Mouse (Mus musculus) embryonic facial prominence, embryonic 12.5 days (tissue): ENCODE results near the gene Fubp1. TPM values are rescaled to one million over a fixed set of nuclear protein-coding genes. Genes with fewer than 3 reads are reported as not detected.

Experiments used
- ATAC-seq: fragments of 200-750 bp; cut with Nextera tagmentation; 2 replicates; pipeline ENCODE4 v1.8.0; 2017; ENCODE audit not compliant: insufficient number of reproducible peaks, insufficient read depth, low FRiP score, low TSS enrichment
- H3K27ac ChIP-seq: fragments of 300-500 bp; sonication (generic); 2 replicates; pipeline ENCODE4 v1.5.1; 2016; ENCODE audit warnings: mild to moderate bottlenecking
- H3K27me3 ChIP-seq: fragments of 300-500 bp; sonication (generic); 2 replicates; pipeline ENCODE4 v1.6.1; 2016; ENCODE audit warnings: mild to moderate bottlenecking, moderate library complexity
- H3K36me3 ChIP-seq: fragments of 300-500 bp; sonication (generic); 2 replicates; pipeline ENCODE4 v1.6.1; 2016; ENCODE audit warnings: mild to moderate bottlenecking
- H3K4me1 ChIP-seq: fragments of 300-500 bp; sonication (generic); 2 replicates; pipeline ENCODE4 v1.6.1; 2016
- H3K4me2 ChIP-seq: fragments of 300-500 bp; sonication (generic); replicated peaks from 2 replicates; pipeline ENCODE4 v1.6.1; 2016; ENCODE audit warnings: mild to moderate bottlenecking, moderate library complexity
- H3K4me3 ChIP-seq: fragments of 300-500 bp; sonication (generic); 2 replicates; pipeline ENCODE4 v1.5.1; 2016; ENCODE audit warnings: mild to moderate bottlenecking
- H3K9ac ChIP-seq: fragments of 300-500 bp; sonication (generic); 2 replicates; pipeline ENCODE4 v1.6.1; 2016; ENCODE audit warnings: mild to moderate bottlenecking, moderate library complexity
- H3K9me3 ChIP-seq: fragments of 300-500 bp; sonication (generic); 2 replicates; pipeline ENCODE4 v1.6.1; 2016; ENCODE audit warnings: mild to moderate bottlenecking, moderate library complexity
- WGBS: fragments of 180-500 bp; shearing (Covaris S2); methylation state at CpG from one replicate; pipeline ENCODE4 v1.1.7; 2016; 5-methylcytosine and 5-hydroxymethylcytosine counted together
- polyA plus RNA-seq: library from polyadenylated mRNA; unstranded; fragments of >200 nt; fragmentation: Nextera tagmentation; extraction: Ambion mirVana; gene quantifications from 2 replicates; pipeline ENCODE4 v1.2.1, GENCODE M21; 2016

The Fubp1 gene
- polyA plus RNA-seq, result 367 and 370 TPM in 2 replicates

DNA sequence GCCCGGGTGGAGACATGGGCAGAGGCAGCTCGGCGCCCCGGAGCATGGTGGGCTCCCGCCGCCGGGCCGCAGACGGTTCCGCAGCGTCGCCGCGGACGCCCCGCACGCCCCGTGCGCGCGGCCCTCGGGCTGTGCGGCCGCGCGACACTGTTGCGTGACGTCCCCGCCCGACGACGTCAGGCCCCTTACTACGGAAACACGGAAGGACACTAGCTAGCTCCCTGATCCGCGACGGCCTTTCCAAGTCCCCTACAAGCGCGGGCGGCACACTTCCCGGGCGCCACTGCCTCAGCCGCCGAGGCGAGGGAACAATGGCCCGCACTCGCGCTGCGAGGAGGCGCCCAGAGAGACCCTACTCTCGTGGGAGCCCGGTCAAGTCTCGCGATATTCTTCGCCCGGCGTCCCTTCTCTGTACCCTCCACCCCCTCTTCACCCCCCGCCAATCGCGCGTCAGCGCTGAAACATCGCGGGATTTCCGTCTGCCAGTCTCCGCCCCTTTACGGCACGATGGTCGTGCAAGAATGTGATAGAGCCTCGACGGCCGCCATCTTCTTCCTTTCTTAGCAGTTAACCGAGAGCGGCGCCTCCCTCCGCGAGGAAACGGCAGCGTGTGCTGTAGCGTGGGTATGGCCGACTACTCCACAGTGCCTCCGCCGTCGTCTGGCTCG is at the start of gene Fubp1, which contains the start of gene Dnajb4:
TSS of gene Fubp1 (plus strand) at position 456 of the 668 bp plus-strand sequence.
TSS of gene Dnajb4 (minus strand) at position 336 of the 668 bp plus-strand sequence.
- under 1% methylated on average over 85 of the region's 85 CpGs for WGBS
- peak within 1 kb of the TSS; percentile 100 for H3K9ac ChIP-seq
- peak within 1 kb of the TSS; percentile 99 for H3K4me3 ChIP-seq
- peak within 1 kb of the TSS; percentile 99 for H3K27ac ChIP-seq
- H3K27me3 ChIP-seq, result no peaks in the 10 kb centered on the region
- ATAC-seq, result peak; percentile 94
- H3K36me3 ChIP-seq, result no peaks in the 10 kb centered on the region
- peak within 1 kb of the TSS; percentile 96 for H3K4me2 ChIP-seq
- no peaks in the 10 kb centered on the region for H3K9me3 ChIP-seq
- H3K4me1 ChIP-seq, result peaks cover 19% of the 10 kb centered on the region

- Histone ChIP-seq H3K4me3 (no peak overlapping the region), H3K9me3 (no peaks in the 10 kb centered on the region), H3K9ac (no peak overlapping the region), H3K4me1 (peaks cover 4% of the 10 kb centered on the region), H3K27ac (no peak overlapping the region), H3K4me2 (no peak overlapping the region), H3K27me3 (peaks cover 3% of the 10 kb centered on the region), H3K36me3 (no peaks in the 10 kb centered on the region)
- no peak for ATAC-seq
- WGBS, result 65% methylated on average over 4 of the region's 4 CpGs
These were observed 49.6 kb upstream of the Fubp1 start for GRCm38 (mm10) chr3:152160607-152161006.

DNA sequence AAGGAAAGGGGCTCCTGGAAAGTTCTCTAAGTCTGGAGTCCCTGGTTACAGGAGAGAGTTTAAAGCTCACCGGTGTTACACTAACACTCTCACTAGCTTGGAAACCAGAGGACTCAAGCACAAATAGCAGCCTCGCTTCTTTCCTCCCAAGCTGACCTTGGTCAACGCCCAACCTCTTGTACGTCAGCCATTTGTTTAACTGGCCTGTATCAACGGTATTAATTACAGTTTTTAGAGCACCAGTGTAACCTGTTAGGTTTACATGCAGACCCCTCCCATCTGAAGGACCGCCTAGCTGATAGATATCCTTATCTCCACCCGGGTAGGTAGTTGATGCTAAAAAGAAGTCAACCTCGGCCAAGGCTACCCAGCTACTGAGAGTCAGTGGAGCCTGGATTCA is 46.9 kb upstream of the Fubp1 start:
- Histone ChIP-seq H3K9me3 (no peaks in the 10 kb centered on the region), H3K9ac (no peak overlapping the region), H3K27ac (no peak overlapping the region), H3K4me3 (no peak overlapping the region), H3K27me3 (peaks cover 10% of the 10 kb centered on the region), H3K4me1 (peaks cover 18% of the 10 kb centered on the region), H3K36me3 (no peaks in the 10 kb centered on the region), H3K4me2 (no peak overlapping the region)
- no peak for ATAC-seq
- WGBS, result 85% methylated on average over 8 of the region's 8 CpGs

DNA sequence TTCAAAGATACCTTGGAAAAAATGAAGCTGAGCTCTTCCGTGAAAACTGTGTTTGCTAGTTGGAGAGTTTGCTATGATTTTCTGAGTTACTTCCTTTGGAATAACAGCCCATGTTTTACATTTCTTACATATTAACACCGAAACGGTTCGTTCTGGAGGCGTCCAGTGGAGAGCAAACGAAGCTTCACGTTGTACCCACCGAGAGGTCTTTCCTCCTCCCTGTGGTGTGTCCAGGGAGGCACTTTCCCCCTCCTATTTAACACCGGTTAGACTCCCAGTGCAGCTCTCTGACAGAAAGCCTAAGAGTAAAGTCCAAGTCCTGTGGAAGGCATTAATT is 45.2 kb upstream of the Fubp1 start:
- Histone ChIP-seq H3K4me2 (peak overlapping the region; percentile 99), H3K27me3 (peaks cover 10% of the 10 kb centered on the region), H3K4me3 (peak overlapping the region; percentile 52; the same call in 1 of the 2 replicates), H3K9ac (no peak overlapping the region), H3K36me3 (no peaks in the 10 kb centered on the region), H3K4me1 (peaks cover 18% of the 10 kb centered on the region), H3K27ac (no peak overlapping the region), H3K9me3 (no peaks in the 10 kb centered on the region)
- 25% methylated on average over 9 of the region's 9 CpGs for WGBS
- ATAC-seq, result peak; percentile 10; the same call in 1 of the 2 replicates

DNA sequence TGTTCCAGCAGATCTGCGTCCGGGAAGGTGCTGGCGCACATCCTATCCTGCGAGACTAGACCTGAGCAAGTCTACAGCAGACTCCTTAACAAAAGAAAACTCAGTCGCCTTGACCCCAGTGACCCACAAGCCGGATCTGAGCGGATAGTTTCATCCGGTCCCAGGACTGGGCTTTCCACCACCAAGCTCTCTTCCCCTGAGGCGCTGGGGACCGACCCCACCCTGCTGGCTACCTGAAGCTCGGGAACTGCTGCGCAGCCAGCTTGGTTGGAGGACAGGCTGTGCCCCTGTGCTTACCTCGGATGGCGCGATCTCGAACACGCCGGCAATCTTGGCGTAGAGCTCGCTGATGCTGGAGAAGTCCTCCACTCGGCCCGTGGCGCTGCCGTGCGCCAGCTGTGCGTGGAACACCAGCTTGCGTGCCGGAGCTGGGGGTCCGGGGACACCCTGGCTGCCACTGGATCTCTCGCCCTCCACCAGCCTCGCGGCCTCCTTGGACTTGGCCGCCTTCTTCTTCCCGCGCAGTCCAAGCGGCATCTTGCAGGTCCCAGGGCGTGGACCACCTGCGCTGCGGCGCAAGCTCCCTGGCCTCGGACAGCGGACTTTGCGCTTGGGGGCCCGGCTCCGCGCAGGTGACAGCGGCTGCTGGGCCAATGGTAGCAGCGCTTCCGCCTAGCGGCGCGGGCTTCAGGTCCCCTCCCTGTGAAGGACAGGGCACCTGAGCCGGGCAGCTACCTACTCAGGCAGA is 44.7 kb upstream of the Fubp1 start:
- H3K4me1 ChIP-seq, result peaks cover 18% of the 10 kb centered on the region
- H3K9ac ChIP-seq, result peak overlapping the region; percentile 60
- H3K4me3 ChIP-seq, result peak overlapping the region; percentile 52
- under 1% methylated on average over 53 of the region's 53 CpGs for WGBS
- H3K27me3 ChIP-seq, result peaks cover 10% of the 10 kb centered on the region
- H3K9me3 ChIP-seq, result no peaks in the 10 kb centered on the region
- H3K27ac ChIP-seq, result no peak overlapping the region
- peak overlapping the region; percentile 99 for H3K4me2 ChIP-seq
- no peaks in the 10 kb centered on the region for H3K36me3 ChIP-seq
- peak; percentile 41; the same call in 1 of the 2 replicates for ATAC-seq

- H3K4me3 ChIP-seq, result peak within 1 kb of the TSS; percentile 52
- peaks cover 10% of the 10 kb centered on the region for H3K27me3 ChIP-seq
- peak within 1 kb of the TSS; percentile 60 for H3K9ac ChIP-seq
- peaks cover 18% of the 10 kb centered on the region for H3K4me1 ChIP-seq
- no peaks in the 10 kb centered on the region for H3K9me3 ChIP-seq
- peak within 1 kb of the TSS; percentile 99 for H3K4me2 ChIP-seq
- peak; percentile 28; the same call in 1 of the 2 replicates for ATAC-seq
- 6% methylated on average over 10 of the region's 10 CpGs for WGBS
- no peaks in the 10 kb centered on the region for H3K36me3 ChIP-seq
- H3K27ac ChIP-seq, result no peak within 1 kb of the TSS
These were observed 44.2 kb upstream of the Fubp1 start, which contains the start of gene Gipc2 for GRCm38 (mm10) chr3:152166099-152166423. Gene Gipc2 (minus strand): TSS chr3:152166230.

DNA sequence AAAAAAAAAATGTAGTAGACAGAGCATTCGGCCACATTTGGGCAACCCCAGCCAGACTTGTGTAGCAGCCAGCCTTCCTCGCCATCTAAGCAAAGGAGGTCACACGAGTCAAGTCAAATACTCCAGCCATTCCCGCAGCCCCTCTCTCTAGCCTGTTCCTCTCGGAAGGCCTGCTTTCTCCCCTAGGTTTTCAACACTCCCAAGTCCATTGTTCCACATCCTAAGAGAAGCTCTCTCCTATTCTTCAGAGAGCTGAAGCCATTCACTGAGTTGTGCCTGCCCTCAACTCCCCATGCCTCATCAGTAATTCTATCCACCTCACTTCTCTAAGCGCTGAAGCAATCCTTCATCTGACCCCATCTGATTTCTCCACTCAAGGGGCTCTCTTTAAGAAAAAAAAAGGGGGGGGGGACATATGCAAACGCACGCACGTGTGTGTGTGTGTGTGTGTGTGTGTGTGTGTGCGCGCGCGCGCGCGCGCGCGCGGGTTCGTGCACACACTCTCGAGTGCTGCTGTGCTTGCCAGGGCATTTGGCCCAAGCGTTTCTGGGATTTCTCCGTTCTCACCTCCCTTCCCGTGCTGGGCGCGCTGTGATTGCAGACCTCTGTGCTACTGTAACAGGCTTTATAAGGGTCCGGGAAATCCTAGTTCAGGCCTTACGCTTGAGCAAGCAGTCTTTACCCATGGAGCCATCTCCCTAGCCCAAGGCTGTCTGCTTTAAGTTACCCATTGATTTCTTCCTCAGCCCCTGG is 43.3 kb upstream of the Fubp1 start:
- H3K9ac ChIP-seq, result no peak overlapping the region
- no peaks in the 10 kb centered on the region for H3K9me3 ChIP-seq
- peak overlapping the region; percentile 52 for H3K4me3 ChIP-seq
- H3K4me2 ChIP-seq, result peak overlapping the region; percentile 99
- ATAC-seq, result no peak
- no peak overlapping the region for H3K27ac ChIP-seq
- H3K4me1 ChIP-seq, result peaks cover 18% of the 10 kb centered on the region
- peaks cover 10% of the 10 kb centered on the region for H3K27me3 ChIP-seq
- 7% methylated on average over 29 of the region's 29 CpGs for WGBS
- no peaks in the 10 kb centered on the region for H3K36me3 ChIP-seq

GRCm38 (mm10) chr3:152168007-152168406 is 42.2 kb upstream of the Fubp1 start:
- H3K4me1 ChIP-seq, result peaks cover 18% of the 10 kb centered on the region
- no peak overlapping the region for H3K27ac ChIP-seq
- no peaks in the 10 kb centered on the region for H3K9me3 ChIP-seq
- no peak overlapping the region for H3K9ac ChIP-seq
- H3K4me2 ChIP-seq, result no peak overlapping the region
- H3K36me3 ChIP-seq, result no peaks in the 10 kb centered on the region
- H3K27me3 ChIP-seq, result peaks cover 10% of the 10 kb centered on the region
- H3K4me3 ChIP-seq, result no peak overlapping the region
- WGBS, result 91% methylated on average over 10 of the region's 10 CpGs
- no peak for ATAC-seq

GRCm38 (mm10) chr3:152170407-152170806 is 39.8 kb upstream of the Fubp1 start:
- peaks cover 16% of the 10 kb centered on the region for H3K4me1 ChIP-seq
- no peak overlapping the region for H3K4me3 ChIP-seq

GRCm38 (mm10) chr3:152171236-152171635 is 39.0 kb upstream of the Fubp1 start:
- no peaks in the 10 kb centered on the region for H3K36me3 ChIP-seq
- peaks cover 8% of the 10 kb centered on the region for H3K4me1 ChIP-seq
- no peak for ATAC-seq
- H3K4me2 ChIP-seq, result no peak overlapping the region
- H3K4me3 ChIP-seq, result no peak overlapping the region
- no peak overlapping the region for H3K27ac ChIP-seq
- H3K9ac ChIP-seq, result no peak overlapping the region
- 85% methylated on average over 2 of the region's 2 CpGs for WGBS
- no peaks in the 10 kb centered on the region for H3K9me3 ChIP-seq
- H3K27me3 ChIP-seq, result 0 out of 2 replicates have a peak, but pooled peaks cover under 1% of the 10 kb centered on the region

More at GRCm38 (mm10) chr3:152170407-152170806, 39.8 kb upstream of the Fubp1 start:
- Histone ChIP-seq H3K27me3 (peaks cover 8% of the 10 kb centered on the region), H3K27ac (no peak overlapping the region), H3K9me3 (no peaks in the 10 kb centered on the region), H3K4me2 (no peak overlapping the region), H3K9ac (no peak overlapping the region), H3K36me3 (no peaks in the 10 kb centered on the region)
- ATAC-seq, result no peak
- 59% methylated on average over 1 of the region's 1 CpGs for WGBS

- Histone ChIP-seq H3K36me3 (no peaks in the 10 kb centered on the region), H3K9me3 (no peaks in the 10 kb centered on the region), H3K4me1 (peaks cover 6% of the 10 kb centered on the region), H3K9ac (no peak overlapping the region), H3K27me3 (no peaks in the 10 kb centered on the region), H3K4me3 (no peak overlapping the region), H3K4me2 (no peak overlapping the region), H3K27ac (no peak overlapping the region)
- 67% methylated on average over 7 of the region's 7 CpGs for WGBS
- no peak for ATAC-seq
These were observed 38.4 kb upstream of the Fubp1 start for GRCm38 (mm10) chr3:152171862-152172261.
